Mouse (Mus musculus) lung, postnatal 14 days (tissue): ENCODE results near the gene Srd5a1.

ENCODE experiments used
- DNase-seq: peaks from one replicate; pipeline ENCODE4 v3.0.0; 2021

The Srd5a1 gene

DNA sequence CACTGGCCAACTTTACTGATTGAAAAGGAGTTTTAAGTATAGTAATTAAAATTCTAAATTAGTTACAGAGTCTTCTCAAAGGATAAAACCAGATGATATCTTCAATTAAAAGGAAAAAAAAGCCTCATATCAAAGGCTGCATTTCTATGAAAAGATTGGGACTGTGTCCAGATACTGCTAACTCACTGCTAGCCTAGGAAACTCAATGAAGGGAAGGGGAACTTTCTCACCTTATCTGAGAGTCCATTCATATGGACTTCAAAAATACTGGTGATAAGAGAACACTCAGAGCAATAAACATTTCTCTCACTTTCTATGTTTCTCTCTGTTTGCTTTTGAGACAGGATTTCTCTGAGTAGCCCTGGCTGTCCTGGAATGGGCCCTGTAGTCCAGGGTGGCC is 46.7 kb downstream of the Srd5a1 start:
- DNase-seq, result no peak

DNA sequence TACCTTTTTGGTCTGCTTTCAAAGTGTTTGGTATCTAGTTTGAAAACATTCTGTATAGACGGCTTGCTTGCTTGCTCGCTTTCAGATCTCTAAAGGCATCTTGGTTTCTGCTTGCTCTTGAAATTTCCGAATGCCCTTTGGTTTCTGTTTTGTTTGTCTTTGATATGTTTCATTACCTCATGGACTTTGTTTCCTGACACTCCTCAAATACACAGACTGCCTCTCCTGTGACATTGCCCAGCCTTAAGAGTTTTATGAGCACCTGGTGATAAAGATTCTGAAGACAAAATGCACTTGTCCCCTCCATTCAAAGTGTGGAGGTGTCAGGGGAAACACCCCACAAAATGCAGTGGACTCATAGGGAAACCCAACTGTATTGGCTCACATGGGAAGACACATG is 47.3 kb downstream of the Srd5a1 start:
- DNase-seq, result no peak

- no peak for DNase-seq
Measured at GRCm38 (mm10) chr13:69562654-69563574, 48.3 kb downstream of the Srd5a1 start.

- no peak for DNase-seq
Measured at GRCm38 (mm10) chr13:69562004-69562403, 49.2 kb downstream of the Srd5a1 start.

- DNase-seq, result no peak
Measured at GRCm38 (mm10) chr13:69559291-69559961, 51.8 kb downstream of the Srd5a1 start.

DNA sequence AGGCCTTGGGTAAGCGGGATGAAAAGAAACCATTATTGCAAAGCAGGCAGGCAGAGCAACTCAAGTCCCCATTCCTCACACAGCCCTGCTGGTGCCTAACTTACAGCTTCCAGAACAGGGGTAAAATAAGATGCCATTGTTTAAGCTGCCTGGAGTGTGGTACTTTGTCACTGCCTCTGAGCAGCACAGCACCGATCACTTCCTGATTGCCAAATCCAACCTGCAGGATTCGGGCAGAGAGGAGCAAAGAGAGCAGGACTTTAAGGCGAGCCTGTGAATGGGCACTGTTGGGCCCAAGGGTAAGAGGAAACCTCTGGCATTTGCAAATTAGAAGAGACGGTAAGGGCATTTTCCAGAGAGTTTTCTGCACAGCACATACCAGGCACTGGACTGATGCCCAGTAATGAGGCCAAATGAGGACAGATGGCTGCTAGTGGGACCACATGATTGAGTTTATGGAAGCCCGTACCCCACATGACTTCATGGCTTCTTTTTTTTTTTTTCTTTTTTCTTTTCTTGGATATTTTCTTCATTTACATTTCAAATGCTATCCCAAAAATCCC is 53.1 kb downstream of the Srd5a1 start:
- no peak for DNase-seq

DNA sequence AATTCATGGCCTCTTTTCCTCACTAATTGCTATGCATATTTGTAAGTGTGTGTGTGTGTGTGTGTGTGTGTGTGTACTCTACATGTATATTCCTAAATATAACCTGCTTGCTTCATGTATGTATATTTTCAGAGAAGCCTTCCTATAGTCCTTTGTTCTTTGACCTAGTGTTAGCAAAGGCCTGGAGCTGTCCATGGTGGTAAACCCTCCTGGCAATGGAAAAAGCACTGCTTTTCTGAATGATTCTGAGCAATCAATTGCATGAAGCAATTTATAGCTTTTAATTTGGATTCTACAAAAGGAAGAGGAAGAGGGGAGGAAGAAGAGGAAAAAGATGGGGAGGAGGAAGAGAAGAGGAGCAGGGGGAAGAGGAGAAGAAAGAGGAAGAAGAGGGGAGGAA is 54.5 kb downstream of the Srd5a1 start:
- no peak for DNase-seq

GRCm38 (mm10) chr13:69555957-69556482 is 55.2 kb downstream of the Srd5a1 start:
- no peak for DNase-seq

DNA sequence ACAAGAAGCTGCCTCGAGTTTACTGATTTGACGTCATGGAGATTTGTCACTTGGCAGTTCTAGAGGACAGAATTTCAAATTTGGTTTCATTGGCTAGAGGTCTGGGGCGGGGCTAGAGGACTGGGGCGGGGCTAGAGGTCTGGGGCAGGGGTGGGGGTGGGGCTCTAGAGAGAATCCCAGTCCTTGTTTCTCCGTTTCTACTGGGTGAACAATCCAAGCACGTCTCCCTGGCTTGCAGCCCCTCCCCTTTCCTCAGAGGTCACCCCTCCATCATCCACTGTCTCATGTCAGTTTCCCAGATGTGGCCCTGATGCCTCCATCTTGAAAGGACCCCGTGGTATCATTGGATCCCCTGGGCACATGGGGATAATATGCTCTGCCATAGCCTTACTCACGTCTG is 56.2 kb downstream of the Srd5a1 start:
- DNase-seq, result no peak

DNA sequence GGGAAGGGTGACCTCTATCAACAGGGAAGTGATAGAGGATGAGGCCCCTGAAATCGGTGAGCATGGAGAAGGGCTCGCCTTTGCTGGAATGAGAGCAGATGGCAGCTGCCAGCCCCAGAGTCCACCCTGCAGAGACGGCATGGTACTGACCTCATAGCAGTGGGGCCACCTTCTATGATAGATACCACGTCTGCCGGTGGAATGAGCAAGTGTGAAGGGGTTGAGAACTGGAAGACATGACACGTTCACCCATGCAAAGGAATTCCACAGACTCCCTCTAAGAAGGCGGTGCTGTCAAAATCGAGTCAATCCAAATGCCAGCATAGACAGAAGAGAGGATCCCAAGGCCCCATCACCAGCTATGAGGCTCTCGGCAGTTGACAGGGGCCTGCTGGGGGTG is 57.0 kb downstream of the Srd5a1 start:
- no peak for DNase-seq

GRCm38 (mm10) chr13:69553024-69553423 is 58.2 kb downstream of the Srd5a1 start:
- no peak for DNase-seq

DNA sequence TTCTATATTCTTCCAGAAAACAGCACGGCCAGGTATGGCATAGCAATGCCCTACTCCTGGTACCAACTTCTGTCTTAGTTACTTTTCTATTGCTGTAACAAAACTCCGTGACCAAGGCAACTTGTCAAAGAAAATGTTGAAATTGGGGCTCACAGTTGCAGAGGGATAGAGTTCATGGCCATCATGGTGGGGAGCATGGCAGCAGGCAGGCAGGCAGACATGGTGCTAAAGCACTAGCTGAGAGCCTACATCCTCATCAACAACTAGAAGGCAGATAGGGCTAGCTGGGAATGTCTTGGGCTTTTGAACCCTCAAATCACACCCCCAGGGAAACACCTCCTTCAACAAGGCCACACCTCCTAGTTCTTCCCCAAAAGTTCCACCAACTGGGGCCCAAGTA is 60.4 kb downstream of the Srd5a1 start:
- no peak for DNase-seq

DNA sequence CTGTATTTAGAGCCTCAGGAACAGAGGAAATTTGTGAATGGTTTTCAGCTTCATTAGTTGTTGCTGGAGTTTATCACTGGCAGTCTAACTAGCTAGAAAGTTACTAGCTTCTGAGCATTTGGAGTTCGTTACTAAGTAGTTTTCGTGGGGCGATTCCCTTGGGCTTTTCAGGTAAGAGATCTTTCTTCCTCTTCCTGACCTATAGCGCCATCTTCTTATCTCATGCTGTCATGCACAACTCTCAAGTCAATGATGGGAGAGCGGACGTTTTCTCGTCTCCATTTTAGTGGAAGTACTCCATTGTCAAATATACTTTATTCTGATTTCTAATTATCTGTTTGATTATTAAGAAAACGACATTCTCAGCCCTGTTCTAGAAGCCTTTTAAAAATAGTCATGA is 61.3 kb downstream of the Srd5a1 start:
- no peak for DNase-seq

DNA sequence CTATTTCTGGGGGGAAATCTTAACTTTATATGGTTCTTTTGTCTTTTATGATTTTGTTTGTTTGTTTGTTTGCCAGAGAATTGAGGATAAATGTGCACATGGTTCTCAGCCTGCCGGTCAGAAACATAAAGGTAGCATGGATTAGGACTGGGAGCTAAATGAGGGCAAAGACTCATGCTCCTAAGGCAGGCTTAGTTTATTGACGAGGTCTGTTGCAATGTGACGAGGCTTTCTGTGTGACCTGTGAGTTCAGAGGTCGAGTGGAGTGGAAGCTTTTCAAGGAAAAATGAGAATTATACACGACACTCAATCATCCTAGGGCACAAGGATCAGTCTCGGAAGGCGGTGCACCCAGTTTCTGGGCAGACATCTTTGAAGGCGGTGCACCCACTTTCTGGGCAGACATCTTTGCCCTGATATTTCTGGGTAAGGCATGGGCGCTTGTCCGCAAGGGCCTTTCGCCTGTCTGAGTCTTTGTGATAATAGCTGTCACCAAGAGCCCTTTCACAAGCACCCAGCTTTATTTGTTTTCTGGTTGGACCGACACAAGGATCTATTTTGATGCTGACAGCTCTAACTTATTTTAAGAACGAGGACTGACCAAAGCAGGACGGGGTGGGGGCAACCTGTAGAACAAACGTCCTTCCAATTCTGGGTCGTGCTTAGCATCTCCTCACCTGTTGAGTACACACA is 63.6 kb downstream of the Srd5a1 start:
- no peak for DNase-seq

DNA sequence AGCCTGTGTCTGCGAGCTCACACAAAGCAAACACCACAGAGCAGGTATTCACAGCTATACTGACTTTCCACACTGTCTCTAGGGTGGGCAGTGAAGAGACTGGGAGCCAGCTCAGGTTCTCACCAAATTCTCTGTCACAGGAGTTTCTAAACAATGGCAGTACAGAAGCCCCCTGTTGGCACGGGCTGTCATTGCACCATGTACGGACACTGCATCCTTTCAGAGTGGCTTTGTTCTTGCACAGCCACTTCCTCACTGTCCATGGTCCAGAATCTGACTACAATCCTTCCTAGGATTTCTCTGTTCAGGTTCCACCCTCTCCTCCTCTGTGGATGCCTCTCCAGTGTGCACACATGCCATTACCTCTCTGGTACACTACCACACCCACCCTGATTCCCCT is 66.2 kb downstream of the Srd5a1 start:
- peak; percentile 65 for DNase-seq

DNA sequence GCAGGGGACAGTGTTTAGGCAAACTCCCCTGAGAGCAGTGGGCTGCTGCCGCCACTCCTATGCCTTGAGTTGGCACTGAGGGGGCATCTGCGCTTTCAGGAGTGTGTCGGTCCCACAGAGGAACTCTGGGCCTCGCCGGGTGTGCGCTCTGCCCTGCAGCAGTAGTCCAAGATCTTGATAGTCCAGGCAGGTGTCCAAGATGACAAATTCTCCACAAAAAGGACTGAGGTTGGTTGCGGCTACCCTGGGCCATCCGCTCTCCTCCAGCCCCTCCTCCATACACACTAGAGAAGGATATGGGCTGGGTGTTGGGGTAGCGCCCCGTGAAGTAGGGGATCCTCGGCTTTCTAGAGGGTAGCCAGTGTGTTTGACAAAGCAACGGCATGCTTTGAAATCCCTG is 67.6 kb downstream of the Srd5a1 start:
- no peak for DNase-seq

DNA sequence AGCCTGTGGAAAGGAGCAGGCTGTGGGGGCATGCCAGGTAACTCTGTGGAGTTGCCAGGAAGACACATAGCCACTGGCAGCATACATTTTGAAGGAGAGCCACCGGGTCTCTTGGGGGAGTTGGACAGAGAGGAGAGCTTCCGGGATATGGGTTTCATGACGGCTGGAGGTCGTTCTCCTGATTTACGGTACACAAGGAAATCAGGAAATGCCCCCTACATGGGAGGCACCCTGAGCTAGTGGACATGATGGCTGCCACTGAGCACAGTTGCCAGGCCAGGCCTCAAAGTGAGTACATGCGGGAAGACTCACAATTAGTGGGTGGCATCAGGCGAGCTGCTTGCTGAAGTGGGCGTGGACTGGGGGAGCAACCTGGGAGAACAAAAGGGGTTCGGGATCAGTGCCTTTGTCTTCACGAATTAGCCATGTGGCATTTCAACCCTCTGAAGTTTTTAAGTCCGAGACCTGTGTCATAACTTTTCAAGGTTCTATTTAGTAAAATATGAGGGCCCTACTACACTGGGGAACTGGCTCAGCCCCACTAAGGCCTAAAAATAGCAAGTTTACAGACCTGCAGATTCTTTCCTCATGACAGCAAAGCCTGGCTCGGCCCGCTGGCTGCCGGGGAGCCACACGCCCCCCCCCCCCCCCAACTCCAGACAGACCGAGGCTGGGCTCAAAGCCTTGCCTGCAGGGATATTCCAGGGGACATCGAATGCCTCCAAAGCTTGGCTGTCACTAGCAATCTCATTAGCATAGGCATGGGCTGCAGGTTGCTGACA is 68.5 kb downstream of the Srd5a1 start:
- DNase-seq, result no peak

DNA sequence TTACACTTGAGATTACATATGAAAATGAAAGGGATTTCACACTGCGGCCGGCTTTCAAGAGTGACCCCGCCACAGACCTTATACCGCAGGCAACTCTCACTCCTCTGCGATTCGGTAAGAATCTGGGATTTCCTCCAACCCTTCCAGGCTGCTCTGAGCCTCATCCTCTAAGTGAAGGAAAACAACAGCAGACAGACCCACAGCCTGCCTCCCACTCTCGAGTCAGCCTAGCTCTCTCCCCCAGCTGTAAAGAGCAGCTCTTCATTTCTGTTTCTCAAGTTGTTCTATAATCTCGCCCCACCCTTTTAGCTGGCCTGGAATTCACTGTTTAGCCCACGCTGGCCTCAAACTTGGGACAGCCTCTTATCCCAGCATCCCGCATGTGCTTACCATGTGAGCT is 69.5 kb downstream of the Srd5a1 start:
- no peak for DNase-seq

DNA sequence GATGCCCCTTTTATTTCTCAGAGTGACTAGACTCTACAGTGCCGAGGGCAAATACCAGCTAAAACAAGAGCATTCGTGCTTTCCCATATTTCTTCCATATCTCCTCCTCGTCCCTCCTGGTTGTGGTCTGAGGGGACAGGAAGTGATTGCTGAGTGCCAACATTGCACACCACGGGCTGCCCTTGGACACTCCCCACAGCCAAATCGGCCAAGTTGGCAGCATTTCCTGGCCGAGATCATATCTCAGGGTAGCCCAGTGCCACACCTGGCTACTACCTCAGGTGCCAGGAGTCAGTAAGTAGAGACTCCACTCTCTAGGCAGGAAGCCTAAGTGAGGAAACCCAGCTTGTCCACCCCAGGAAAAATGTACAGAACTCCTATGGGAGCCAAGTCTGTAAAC is 70.0 kb downstream of the Srd5a1 start:
- DNase-seq, result no peak

GRCm38 (mm10) chr13:69538327-69538726 is 72.9 kb downstream of the Srd5a1 start:
- peak; percentile 43 for DNase-seq

- DNase-seq, result no peak
Measured at GRCm38 (mm10) chr13:69537366-69537765, 73.9 kb downstream of the Srd5a1 start.

DNA sequence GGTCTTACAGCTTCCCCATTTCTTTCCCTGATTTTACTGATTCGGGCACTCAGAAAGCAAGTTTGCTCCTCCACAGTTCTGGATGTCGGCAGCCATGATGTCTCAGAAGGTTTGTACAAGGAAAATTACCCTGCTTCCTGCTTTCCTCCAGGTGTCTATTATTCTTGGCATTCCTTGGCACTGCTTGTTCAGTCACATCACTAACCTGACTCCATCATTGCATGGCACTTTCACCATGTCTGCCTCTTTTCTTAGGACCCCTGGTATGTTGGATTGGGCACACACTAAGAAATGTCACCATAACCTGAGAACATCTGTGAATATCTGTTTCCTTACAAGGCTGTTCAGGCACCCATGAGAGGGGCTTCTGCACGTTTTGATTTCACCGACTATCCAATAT is 75.2 kb downstream of the Srd5a1 start:
- DNase-seq, result no peak
